ENCODE assay signal across 30 mouse cellular contexts in the genomic region with DNA sequence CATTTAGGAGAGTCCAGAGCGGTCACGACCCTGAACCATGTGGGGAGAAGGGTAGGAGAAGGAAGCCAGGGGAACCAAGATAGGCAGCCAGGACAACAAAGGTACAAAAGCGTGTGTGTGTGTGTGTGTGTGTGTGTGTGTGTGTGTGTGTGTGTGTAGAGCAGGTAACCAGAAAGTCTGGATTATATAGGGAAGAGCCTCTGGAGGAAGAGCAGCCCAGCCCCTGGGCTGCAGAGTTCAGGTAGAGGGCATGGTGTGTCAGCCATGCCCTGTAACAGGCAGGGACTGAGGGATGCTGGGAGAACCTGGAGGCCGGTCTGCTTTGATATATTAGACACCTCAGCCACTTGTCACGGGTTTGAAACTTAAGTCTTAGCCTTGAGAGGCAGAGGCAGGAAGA. TPM values are rescaled to one million over a fixed set of nuclear protein-coding genes. Genes with fewer than 3 reads are reported as not detected.
DNase-seq lines count a peak whose midpoint lies in the region; ATAC-seq and TF ChIP-seq lines count a peak whose summit lies in the region.
"Had no signal": no experiment of that assay in that cellular context is flagged by ENCODE, and none has a peak within 500 bp of the region (broad histone marks: within the 10 kb centered on the region; RNA-seq: fewer than 3 reads in every experiment).

No protein-coding gene starts in this region.

- H3K36me3 ChIP-seq in heart, embryonic 10.5 days, result no peaks in the 10 kb centered on the region
- H3K36me3 ChIP-seq in liver, embryonic 12.5 days, result no peaks in the 10 kb centered on the region
- H3K36me3 ChIP-seq in intestine, embryonic 16.5 days (ENCODE audit: control insufficient read depth, insufficient read depth, low read length), result no peaks in the 10 kb centered on the region
- no peaks in the 10 kb centered on the region for H3K36me3 ChIP-seq in stomach, postnatal 0 days (ENCODE audit: control insufficient read depth, insufficient read depth, low read length)
- H3K36me3 ChIP-seq: embryonic facial prominence, embryonic 12.5 days; G1E; heart, embryonic 15.5 days; hindbrain, embryonic 12.5 days; limb, embryonic 12.5 days; liver, embryonic 15.5 days; midbrain, embryonic 10.5 days; neural tube, embryonic 13.5 days had no signal

- intact Hi-C loops in heart, postnatal 25 days (cut with DNase I), result loop anchor here (5.0 to 10.0 kb wide), 3 partner anchors 255 to 762 kb away; partner anchors contain the start of gene Fam43a

- H3K4me2 ChIP-seq in liver, embryonic 12.5 days, result peak overlapping the region; percentile 67
- H3K4me2 ChIP-seq in intestine, embryonic 16.5 days (ENCODE audit: low read depth, low read length), result 0 out of 2 replicates have a peak overlapping the region, but pooled peaks have one; percentile 44
- no peak overlapping the region for H3K4me2 ChIP-seq in stomach, postnatal 0 days (replicated peaks; ENCODE audit: low read depth)
- H3K4me2 ChIP-seq: embryonic facial prominence, embryonic 12.5 days; hindbrain, embryonic 12.5 days; limb, embryonic 12.5 days; neural tube, embryonic 13.5 days had no signal

- no peak for DNase-seq in heart, embryonic 10.5 days (ENCODE audit: low spot score)
- no peak for DNase-seq in heart, postnatal 25 days (ENCODE audit: low spot score)
- DNase-seq in liver, result no peak
- DNase-seq in stomach, postnatal 0 days (ENCODE audit: low spot score), result peak; percentile 51
- DNase-seq in retina, embryonic 14.5 days (ENCODE audit: low spot score), result no peak
- no peak for DNase-seq in gastrocnemius, postnatal 25 days
- DNase-seq: adrenal gland, adult 8-10 months; cerebellum, adult 11-12 months; cerebellum, postnatal 25 days; forebrain, postnatal 0 days; gastrocnemius, postnatal 36 days; kidney, adult 8-10 months; kidney, postnatal 10 days; right cerebral cortex, postnatal 4 days; thymus, postnatal 25 days had no signal

- no peaks in the 10 kb centered on the region for H3K27me3 ChIP-seq in heart, embryonic 10.5 days (ENCODE audit: insufficient read depth, poor library complexity, severe bottlenecking)
- no peaks in the 10 kb centered on the region; the same call in 1 of the 2 replicates for H3K27me3 ChIP-seq in liver, embryonic 12.5 days (replicated peaks)
- no peaks in the 10 kb centered on the region for H3K27me3 ChIP-seq in intestine, embryonic 16.5 days (replicated peaks; ENCODE audit: control insufficient read depth, insufficient read depth, low read length)
- H3K27me3 ChIP-seq in stomach, postnatal 0 days (ENCODE audit: control insufficient read depth, insufficient read depth, low read length), result no peaks in the 10 kb centered on the region
- H3K27me3 ChIP-seq: heart, embryonic 15.5 days; hindbrain, embryonic 12.5 days; liver, embryonic 15.5 days had no signal

- peak overlapping the region; percentile 78; the same call in 1 of the 2 replicates for H3K27ac ChIP-seq in heart, embryonic 10.5 days
- no peak overlapping the region for H3K27ac ChIP-seq in liver, embryonic 12.5 days
- H3K27ac ChIP-seq in intestine, embryonic 16.5 days (ENCODE audit: low read length), result peak overlapping the region; percentile 95
- H3K27ac ChIP-seq in stomach, postnatal 0 days (replicated peaks), result peak overlapping the region; percentile 35; the same call in 1 of the 2 replicates
- H3K27ac ChIP-seq: embryonic facial prominence, embryonic 12.5 days; heart, embryonic 15.5 days; hindbrain, embryonic 12.5 days; layer of hippocampus, adult 2 months; limb, embryonic 12.5 days; liver, embryonic 15.5 days; midbrain, embryonic 10.5 days; neural tube, embryonic 13.5 days had no signal

- no peak for ATAC-seq in liver, embryonic 12.5 days
- peak; percentile 57 for ATAC-seq in intestine, embryonic 16.5 days
- ATAC-seq in stomach, postnatal 0 days (ENCODE audit: low FRiP score, low TSS enrichment), result peak; percentile 63
- ATAC-seq: activated CD4-positive, CD25-positive, alpha-beta regulatory T cell, adult 4 months; forebrain, postnatal 0 days; lung, postnatal 0 days; midbrain, embryonic 16.5 days had no signal

- H3K4me1 ChIP-seq in heart, embryonic 10.5 days, result peaks cover 21% of the 10 kb centered on the region
- peaks cover 34% of the 10 kb centered on the region for H3K4me1 ChIP-seq in liver, embryonic 12.5 days
- H3K4me1 ChIP-seq in intestine, embryonic 16.5 days (ENCODE audit: control insufficient read depth, insufficient read depth, low read length), result peaks cover 7% of the 10 kb centered on the region
- H3K4me1 ChIP-seq in stomach, postnatal 0 days (replicated peaks; ENCODE audit: control insufficient read depth, insufficient read depth), result no peaks in the 10 kb centered on the region
- H3K4me1 ChIP-seq: embryonic facial prominence, embryonic 12.5 days; hindbrain, embryonic 12.5 days; neural tube, embryonic 13.5 days had no signal

- TF ChIP-seq CTCF in stomach, postnatal 0 days (IDR thresholded peaks at IDR 0.05; ENCODE audit: low read depth), result no peak

- peak overlapping the region; percentile 46; the same call in 1 of the 2 replicates for H3K4me3 ChIP-seq in heart, embryonic 10.5 days
- no peak overlapping the region; the same call in 1 of the 2 replicates for H3K4me3 ChIP-seq in liver, embryonic 12.5 days
- H3K4me3 ChIP-seq in intestine, embryonic 16.5 days (ENCODE audit: low read length), result no peak overlapping the region
- no peak overlapping the region for H3K4me3 ChIP-seq in stomach, postnatal 0 days (ENCODE audit: low read depth, low read length)
- H3K4me3 ChIP-seq: embryonic facial prominence, embryonic 12.5 days; heart, embryonic 15.5 days; hindbrain, embryonic 12.5 days; layer of hippocampus, adult 2 months; limb, embryonic 12.5 days; myocyte; neural tube, embryonic 13.5 days had no signal

- H3K9me3 ChIP-seq in heart, embryonic 10.5 days, result no peaks in the 10 kb centered on the region
- H3K9me3 ChIP-seq in liver, embryonic 12.5 days (replicated peaks), result no peaks in the 10 kb centered on the region
- H3K9me3 ChIP-seq in intestine, embryonic 16.5 days (ENCODE audit: control insufficient read depth, low read length), result no peaks in the 10 kb centered on the region
- H3K9me3 ChIP-seq in stomach, postnatal 0 days (ENCODE audit: control insufficient read depth, low read length), result no peaks in the 10 kb centered on the region
- H3K9me3 ChIP-seq: embryonic facial prominence, embryonic 12.5 days; G1E; heart, embryonic 15.5 days; hindbrain, embryonic 12.5 days; limb, embryonic 12.5 days; liver, embryonic 15.5 days; midbrain, embryonic 10.5 days; neural tube, embryonic 13.5 days had no signal

- WGBS in heart, embryonic 10.5 days, result 43% methylated on average over 5 of the region's 5 CpGs
- 50% methylated on average over 5 of the region's 5 CpGs for WGBS in liver, embryonic 12.5 days (ENCODE audit: insufficient replicate concordance)
- 45% methylated on average over 5 of the region's 5 CpGs for WGBS in intestine, embryonic 16.5 days
- 46% methylated on average over 5 of the region's 5 CpGs for WGBS in stomach, postnatal 0 days

- TF ChIP-seq EP300 in stomach, postnatal 0 days (optimal IDR thresholded peaks at IDR 0.05), result no peak

- 0 out of 2 replicates have a peak overlapping the region, but pooled peaks have one; percentile 14 for H3K9ac ChIP-seq in liver, embryonic 12.5 days
- no peak overlapping the region for H3K9ac ChIP-seq in intestine, embryonic 16.5 days (ENCODE audit: low read depth, low read length)
- H3K9ac ChIP-seq in stomach, postnatal 0 days (ENCODE audit: low read length), result no peak overlapping the region
- H3K9ac ChIP-seq: embryonic facial prominence, embryonic 12.5 days; forebrain, postnatal 0 days; heart, embryonic 15.5 days; hindbrain, embryonic 12.5 days; limb, embryonic 12.5 days; liver, embryonic 15.5 days; neural tube, embryonic 13.5 days had no signal

RNA-seq across cellular contexts. Expression of gene Apod, which starts 44.9 kb away (rescaled TPM):
- not detected in 2 replicates for polyA plus RNA-seq in heart, embryonic 10.5 days (2016; fragmentation: Nextera tagmentation; extraction: Ambion mirVana)
- 1 to 10 TPM; 2.6 to 2.9 TPM for total RNA-seq in heart, postnatal 25 days (2021)
- polyA plus RNA-seq in liver, embryonic 12.5 days (2016; fragmentation: Nextera tagmentation; extraction: Ambion mirVana), result not detected in 2 replicates
- polyA plus RNA-seq in intestine, embryonic 16.5 days (2015; fragmentation: Nextera tagmentation; extraction: Ambion mirVana), result 0.82 and 0.83 TPM in 2 replicates
- polyA plus RNA-seq in stomach, postnatal 0 days (2015; fragmentation: Nextera tagmentation; extraction: Ambion mirVana), result 1.0 TPM in 2 replicates
- 10 to 100 TPM; 22.1 to 22.6 TPM for total RNA-seq in gastrocnemius, postnatal 25 days (2021)
- total RNA-seq: G1E had no signal
- polyA plus RNA-seq: activated CD4-positive, CD25-positive, alpha-beta regulatory T cell, adult 4 months; G1E; liver, embryonic 15.5 days had no signal
